Mouse (Mus musculus) skeletal muscle tissue, adult 2 months (tissue): ENCODE measurements at regions not wholly inside any gene's neighbourhood (a gene's known extent, or its start where the extent isn't known, plus 50 kb on each side); places are given as distances from the start of the nearest gene placed in this dataset.

Experiments used
- DNase-seq: peaks from one replicate; pipeline ENCODE4 v3.0.0-alpha.2; 2012; ENCODE audit warnings: low read depth, low spot score

DNA sequence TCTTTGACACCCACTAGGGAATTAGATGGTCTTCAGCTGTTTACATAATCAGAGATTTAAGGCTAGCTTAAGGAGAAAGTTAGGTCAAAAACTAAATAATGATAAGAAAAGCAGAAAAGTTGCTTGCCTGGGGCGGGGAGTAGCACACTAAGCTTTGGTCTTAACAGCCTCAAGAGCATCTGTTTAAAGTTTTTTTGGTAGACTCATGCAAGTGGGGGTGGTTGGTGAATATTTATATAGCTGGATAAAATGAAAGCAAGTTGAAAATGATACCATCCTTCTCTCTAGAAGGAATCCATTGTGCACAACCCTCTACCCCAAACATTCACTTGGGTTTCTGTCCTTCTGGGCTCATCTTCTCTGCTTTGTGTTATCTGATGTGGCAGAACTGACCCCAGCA is 85.3 kb upstream of the Lifr start:
- no peak for DNase-seq

DNA sequence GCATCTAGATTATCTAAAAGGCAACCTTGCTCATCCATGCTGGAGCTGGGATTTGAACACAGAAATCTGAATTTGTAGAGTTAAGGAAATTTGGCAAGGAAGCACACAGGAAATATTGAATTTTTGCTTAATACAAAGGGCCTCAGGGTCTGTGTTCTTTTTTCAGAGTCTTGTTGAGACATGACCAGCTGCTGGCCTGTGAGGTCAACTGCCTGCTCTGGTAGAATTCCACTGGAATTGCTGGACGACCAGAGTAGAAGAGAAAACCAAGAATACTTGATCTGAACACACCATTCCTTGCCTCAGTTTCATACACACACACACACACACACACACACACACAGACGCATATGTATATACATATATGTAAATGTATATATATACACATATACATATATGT is 84.1 kb upstream of the Lifr start:
- no peak for DNase-seq

DNA sequence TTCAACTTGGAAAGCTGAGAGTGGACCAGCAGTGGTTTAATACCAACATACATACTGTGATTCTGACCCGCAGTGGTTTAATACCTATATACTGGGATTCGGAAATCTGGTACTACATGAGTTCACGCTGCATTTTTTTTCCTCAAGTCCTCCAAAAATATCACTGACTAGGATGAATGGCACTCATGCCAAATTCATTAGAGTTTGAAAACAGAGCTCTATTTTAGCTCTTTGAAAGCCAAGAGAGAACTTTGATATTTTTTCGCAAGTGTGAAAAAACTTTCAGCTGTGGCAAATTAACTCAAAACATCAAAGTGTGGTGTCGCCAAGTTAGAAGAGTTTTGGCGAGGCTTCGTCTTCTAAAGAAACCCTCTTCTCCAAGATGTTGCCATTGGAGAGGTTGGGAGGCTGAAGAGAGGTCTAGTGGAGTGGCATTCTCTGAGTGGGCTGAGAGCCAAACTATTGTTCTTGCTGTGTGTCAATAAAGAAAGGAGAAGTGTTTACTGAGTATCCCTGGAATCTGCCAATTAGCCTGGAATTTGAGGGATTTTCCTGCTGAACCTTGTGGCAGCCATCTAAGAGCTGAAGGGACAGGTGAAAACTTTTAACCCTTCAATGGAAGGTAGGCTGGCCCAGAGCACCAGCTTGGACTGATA is 81.6 kb upstream of the Lifr start:
- DNase-seq = no peak

DNA sequence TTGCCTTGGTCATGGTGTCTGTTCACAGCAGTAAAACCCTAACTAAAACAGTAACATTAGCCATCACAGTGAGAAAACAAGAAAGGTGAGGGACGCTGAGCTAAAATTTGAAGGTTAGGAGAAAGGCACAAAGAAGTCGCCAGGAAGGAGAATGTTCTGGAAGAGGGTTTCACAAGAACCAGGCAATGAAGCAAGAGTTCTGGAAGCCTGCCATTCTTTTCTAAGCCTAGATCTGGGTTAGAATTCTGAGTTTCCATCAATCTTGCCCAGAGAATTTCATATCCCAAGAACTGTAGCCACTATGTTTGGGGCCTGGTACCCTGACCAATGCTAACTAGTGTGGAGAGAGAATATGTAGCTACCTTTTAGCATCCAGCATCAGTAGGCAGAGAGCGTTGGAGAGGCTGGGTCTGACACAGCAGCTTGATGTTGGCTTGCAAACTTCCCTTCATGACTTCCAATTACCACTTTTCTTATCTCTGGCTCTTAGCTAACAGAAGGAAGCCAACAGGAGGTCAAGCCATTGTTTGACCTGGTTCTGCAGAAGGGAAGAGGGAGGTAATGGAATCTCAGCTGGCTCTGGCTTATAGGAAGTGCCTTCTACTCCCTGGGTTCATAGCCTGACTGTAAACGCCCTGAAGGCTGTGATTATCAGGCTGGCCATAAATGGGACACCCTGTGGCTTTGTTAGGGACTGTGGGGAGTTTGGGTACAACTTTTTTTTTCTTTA is 79.3 kb upstream of the Lifr start:
- no peak for DNase-seq

DNA sequence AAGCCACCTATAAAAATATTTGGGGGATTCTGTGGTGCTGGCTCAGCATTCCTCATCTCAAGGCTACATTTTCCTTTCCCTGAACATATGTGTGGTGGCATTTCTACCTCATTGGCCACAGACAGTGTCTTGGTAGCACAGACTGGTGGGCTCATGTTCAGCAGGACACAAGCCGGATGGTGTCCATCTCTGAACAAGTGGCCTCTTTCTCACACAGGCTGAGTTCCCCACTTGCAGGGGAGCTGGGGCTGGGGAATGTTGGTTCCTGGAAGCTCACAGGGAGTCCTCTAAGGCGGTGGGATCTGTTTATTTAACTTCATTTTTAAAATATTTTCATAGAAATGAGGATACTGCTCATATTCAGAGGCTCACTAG is 78.7 kb upstream of the Lifr start:
- no peak for DNase-seq

DNA sequence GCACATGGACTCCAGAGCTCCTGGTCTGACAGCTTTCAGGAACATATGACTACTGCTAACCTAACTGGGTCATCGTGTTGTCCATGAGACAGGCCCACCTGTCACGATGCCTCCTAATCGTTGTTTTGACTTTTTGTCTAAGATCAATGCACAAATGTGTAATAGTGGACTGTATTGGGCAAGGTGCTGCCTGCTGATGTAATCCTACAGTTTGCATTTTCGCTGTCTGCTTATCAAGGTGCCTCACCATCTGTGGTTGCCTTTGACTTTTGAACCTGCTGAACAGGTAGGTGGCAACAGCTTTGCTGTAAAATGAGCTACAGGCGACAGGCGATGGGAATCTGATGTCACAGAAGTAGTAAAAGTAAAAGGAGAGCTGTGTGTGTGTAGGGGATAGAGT is 78.0 kb upstream of the Lifr start:
- DNase-seq = no peak

DNA sequence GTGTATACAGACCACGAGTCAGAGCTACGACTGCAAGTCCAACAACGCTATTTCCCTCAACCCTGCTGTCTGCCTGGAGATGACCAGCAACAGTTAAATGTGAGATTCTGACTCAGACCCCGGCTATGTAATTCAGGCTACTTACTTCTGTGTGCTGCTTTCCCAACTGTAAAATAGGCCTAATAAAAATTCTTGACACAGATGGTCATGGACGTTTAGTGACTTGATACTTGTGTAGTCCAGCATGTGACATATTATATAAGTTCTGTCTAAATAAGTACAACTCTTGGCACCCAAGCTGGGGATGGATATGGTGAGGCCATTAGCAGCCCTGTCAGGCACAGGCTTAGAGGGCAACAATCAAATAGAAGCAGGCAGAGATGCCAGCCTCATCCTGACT is 77.4 kb upstream of the Lifr start:
- peak; percentile 76 for DNase-seq

DNA sequence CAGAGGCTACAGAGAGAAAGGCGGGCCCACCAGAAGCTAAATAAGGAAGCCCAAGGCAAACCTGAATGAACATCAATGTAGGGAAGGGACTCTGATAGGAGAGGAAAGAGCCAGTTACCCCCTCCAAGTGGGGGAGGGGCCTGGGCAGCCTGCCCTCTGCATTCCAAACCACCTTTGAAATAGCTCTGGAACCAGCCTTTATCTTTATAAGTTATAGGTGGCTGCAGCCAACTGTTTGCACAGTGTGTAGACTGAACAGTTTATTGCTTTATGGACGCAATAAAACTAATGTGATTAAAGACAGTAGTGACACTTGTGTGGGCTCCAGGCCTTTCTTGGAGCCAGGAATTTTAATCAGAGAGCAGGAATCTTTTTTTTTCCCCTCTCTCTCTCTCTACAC is 75.4 kb upstream of the Lifr start:
- DNase-seq = no peak

DNA sequence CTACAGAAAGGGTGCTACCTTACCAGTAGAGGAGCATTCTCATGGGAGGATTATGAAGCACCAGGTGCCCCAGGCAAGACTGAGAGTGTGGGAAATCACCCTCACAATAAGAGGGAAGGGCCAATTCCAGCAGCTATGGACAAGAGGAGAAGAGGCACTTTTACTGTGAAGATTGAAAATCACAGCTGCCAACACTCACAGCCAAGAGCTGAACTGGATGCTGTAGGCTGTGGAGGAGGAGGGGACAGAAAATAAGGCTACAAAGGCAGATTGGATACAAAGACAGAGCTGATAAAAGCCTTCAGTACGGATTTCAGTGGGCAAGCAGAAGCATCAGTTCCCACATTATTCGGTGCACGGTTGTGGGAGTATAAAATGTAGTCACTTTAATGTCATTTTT is 74.4 kb upstream of the Lifr start:
- DNase-seq = no peak

DNA sequence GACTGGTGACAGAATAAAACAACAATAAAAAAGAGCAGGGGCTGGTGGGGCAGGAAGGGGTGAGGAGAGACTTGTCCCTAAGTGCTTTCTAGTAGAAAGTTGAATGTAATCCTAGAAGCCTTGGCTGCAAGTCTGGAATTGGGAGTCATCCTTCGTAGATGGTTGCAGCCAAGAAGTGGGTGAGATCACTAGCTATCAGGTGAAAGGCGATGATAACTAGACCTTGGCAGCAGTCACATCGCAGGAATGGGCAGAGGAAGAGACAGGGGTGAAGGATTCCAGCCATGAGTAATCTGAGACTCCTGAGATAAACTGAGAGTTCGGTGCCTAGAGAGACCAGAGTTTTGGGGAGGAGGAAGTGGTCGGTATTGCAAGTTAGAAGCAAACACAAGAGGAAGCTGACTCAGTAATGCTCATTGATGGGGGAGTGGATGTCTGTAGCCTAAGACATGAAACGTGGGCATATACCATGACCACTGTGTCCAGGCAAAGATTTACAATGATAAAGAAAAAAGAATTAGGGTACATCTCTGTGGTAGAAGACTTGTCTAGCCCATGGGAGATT is 73.1 kb upstream of the Lifr start:
- DNase-seq = no peak

DNA sequence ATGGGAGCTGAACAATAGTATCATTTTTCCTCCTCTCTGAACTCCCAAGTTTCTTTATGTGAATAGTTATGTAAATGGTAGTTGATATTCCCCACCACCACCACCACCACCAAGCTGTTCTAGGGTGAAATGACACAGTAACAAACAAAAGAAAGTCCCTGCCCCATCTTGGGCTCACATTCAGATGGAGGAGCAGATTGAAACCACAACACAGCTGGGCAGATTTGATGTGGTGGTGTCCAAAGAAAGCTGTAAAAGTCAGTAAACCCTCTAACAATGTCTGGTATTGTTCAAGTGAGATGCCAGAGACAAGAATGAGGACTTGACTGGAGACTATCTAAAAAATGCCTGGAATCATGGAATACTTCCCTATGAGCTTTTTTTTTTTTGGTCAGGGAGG is 67.8 kb upstream of the Lifr start:
- DNase-seq = no peak

DNA sequence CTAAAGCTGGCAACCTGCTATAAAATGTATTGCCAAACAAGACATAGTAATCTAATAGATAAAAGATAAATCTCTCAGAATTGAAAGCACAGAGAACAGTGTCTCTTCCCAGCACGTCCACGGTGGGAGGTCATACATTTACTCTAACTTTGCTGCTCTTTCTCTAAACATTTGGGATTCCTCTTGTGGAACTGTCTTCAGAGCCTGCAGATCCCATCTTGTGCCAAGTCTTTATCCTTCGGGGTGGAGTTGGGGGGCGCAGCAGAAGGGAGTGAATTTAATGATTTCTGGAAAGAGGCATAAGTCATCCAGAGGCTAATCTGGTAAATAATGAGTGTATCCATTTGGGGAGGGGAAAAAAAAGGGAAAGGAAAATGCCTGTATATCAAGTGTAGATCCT is 65.2 kb upstream of the Lifr start:
- no peak for DNase-seq

DNA sequence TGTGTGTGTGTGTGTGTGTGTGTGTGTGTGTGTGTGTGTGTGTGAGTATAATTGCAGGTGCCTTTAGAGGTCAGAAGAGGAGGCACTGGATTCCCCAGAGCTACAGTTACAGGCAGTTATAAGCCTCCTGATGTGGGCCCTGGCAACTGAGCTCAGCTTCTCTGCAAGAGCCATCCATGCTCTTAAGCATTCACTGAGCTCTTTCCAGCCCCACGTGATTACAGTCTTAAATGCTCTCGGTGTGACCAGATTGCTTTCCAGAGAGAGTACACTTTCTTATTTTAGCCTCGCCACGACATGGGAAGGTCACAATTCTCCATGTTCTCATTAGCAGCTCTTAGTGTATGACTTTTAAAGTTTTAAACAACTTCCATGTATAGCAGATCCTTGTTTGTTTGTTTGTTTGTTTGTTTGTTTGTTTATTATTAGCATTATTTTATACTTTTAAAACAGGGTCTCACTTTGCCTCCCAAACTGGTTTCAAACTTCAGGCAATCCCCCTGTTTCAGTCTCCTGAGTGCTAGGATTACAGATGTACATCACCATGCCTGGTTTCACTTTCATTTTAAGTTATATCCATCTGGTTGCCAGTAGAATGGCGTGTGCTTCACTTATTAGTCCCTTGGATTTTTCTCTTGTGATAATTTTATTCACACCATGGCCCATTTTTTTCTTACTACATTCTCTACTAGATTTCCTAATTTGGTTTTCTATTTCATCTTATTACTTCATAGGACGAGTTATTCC is 58.9 kb upstream of the Lifr start:
- peak; percentile 82 for DNase-seq

DNA sequence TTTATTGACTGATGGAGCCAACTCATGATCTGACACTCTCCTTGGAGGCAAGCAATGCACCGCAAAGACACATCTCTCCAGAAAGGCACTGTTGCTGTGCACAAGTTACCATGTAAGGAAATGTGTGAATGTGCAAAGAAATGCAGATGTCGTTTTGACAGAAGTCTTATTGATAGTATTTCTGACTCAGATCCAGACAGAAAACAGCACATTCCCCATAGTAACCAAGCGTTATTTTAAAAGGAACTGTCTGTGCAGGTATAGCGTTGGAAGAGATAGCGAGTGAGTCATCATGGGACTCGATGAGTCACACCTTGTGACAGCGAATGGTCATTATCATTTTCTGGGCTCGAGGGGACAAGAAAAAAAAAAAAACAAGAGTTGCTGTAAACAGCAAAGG is 52.9 kb upstream of the Lifr start:
- no peak for DNase-seq

DNA sequence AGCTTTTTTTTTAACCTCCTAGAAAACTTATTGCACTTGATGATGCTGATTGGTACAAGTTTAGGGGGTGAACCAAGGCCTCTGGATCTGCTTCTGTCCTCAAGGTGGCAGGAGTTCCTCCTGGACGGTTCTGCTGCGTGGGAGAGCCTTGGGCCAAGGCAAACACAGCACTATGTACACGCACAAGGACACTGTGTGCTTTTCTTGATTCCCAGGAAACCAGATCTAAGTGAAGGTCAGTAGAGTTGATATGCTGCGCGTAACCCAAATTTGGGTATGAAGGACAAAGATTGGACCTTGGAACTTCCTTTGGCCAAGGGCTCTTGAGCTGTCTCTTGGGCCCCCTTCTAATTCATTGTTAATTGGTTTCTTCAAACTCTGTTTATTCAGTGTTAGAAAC is 51.3 kb upstream of the Lifr start:
- DNase-seq = peak; percentile 70

DNA sequence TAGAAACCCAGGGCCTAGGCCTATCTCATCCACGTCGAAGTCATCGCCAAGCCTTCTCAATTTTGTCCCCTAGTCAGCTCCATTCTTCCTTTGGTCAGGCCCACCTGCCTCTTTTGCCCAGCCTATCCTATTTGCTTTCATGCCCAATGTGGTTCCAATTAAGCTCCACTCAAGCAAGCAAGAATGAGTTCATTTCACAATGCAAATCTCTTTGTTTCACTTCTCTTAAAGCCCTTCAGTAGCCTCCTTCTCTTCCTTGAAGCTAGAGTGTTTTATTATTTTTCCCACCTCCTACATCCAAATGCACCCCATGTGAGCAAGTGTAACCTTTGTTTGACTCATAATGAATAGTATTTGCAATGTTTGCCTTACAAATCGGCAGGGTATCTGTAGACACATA is 50.6 kb upstream of the Lifr start:
- no peak for DNase-seq
